Mouse (Mus musculus): ENCODE measurements around the gene Cmtr1. TPM values are rescaled to one million over a fixed set of nuclear protein-coding genes. Genes with fewer than 3 reads are reported as not detected.

Gene Cmtr1
- polyA plus RNA-seq, 1 experiment from 2014 or later: 126 TPM

DNA sequence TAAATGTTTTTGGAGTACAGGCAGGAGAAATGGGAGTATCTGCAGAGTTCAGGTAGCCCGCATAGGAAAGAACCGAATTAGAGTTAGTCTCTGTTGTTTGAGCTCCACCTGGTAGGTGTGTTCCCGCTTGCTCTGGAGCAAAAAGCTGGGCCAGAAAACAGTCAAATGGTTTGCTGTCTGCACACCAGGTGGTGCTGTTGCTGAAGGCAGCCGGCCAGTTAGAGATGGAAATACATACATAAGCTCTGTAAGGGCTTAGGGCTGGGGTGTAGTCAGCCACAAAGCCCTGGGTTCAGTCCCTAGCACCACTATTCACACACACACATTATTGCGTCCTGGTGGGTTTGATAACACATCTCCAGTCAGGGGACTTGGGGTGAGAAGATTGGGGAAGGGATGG is 24.3 kb upstream of the Cmtr1 start:
- no peaks in the 10 kb centered on the region for H3K4me1 ChIP-seq
- no peaks in the 10 kb centered on the region for H3K27me3 ChIP-seq (ENCODE audit: low read depth, poor library complexity, severe bottlenecking)
- peaks cover 99% of the 10 kb centered on the region for H3K36me3 ChIP-seq
- H3K4me3 ChIP-seq: no peak overlapping the region
- DNase-seq (ENCODE audit: low spot score): no peak
- no peaks in the 10 kb centered on the region for H3K9me3 ChIP-seq (replicated peaks)
- 77% methylated on average over 5 of the region's 5 CpGs for WGBS
- H3K27ac ChIP-seq (replicated peaks): no peak overlapping the region

DNA sequence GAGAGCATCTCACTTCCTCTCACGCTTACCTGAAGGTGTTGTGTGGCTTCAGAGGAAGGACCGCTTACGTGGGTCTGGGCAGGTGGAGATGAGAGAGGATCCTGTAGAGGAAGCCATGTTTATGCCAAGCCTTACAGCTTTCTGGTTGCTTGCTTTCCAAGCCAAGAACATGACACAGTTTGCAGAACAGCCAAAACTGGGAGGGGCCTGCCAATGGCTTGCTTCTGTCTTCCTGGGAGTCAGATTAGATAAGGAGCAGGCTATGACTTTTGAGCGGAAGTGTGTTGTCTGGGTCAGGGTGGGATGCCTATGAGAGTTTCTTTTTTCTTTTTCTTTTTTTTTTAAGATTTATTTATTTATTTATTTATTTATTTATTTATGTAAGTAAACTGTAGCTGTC is 23.0 kb upstream of the Cmtr1 start:
- 92% methylated on average over 4 of the region's 4 CpGs for WGBS
- Histone ChIP-seq H3K9me3 (replicated peaks) (no peaks in the 10 kb centered on the region), H3K4me3 (no peak overlapping the region), H3K27me3 (ENCODE audit: low read depth, poor library complexity, severe bottlenecking) (no peaks in the 10 kb centered on the region), H3K27ac (replicated peaks) (no peak overlapping the region), H3K4me1 (no peaks in the 10 kb centered on the region), H3K36me3 (peaks cover 99% of the 10 kb centered on the region)
- no peak for DNase-seq (ENCODE audit: low spot score)

DNA sequence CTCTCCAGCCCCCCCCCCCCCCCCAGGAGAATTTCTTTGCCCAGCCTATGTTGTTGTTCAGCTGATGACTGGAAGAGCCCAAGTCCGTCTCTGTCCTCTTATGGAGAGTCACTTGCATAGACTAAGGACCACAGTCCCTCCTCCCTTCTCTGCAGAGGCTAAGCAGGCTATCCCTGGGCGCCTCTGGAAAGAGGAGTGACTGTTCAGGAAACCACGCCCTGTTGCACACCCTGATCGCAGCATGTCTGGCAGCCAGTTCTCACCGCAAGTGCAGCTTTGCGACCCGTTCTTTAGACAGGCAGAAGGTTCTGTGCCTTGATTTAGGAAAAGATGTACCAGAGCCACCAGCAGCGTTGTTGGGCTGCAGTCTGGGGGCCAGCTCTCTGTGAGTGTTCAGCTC is 22.5 kb upstream of the Cmtr1 start:
- Histone ChIP-seq H3K36me3 (peaks cover 99% of the 10 kb centered on the region), H3K9me3 (replicated peaks) (no peaks in the 10 kb centered on the region), H3K27me3 (ENCODE audit: low read depth, poor library complexity, severe bottlenecking) (no peaks in the 10 kb centered on the region), H3K4me3 (no peak overlapping the region), H3K27ac (replicated peaks) (no peak overlapping the region), H3K4me1 (no peaks in the 10 kb centered on the region)
- no peak for DNase-seq (ENCODE audit: low spot score)
- WGBS: 87% methylated on average over 8 of the region's 8 CpGs

DNA sequence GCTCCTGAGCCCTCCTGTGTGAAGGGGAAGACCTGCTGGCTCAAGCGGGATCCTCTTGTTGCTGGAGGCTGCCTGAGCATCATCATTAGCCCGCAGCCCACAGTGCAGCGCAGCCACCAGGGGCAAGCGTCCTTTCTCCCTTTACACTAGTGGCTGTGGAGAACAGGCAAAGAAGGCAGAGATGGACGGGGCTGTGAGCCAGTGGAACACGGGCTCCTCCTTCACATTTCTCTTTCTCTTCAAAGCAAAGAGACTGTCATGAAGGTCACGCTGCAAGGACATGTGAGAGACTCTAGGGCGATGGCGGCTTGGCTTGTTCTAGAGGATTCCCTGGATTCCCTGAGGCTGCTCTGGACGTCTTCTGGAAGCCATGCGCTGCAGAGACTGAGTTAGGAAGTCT is 19.4 kb upstream of the Cmtr1 start:
- Histone ChIP-seq H3K36me3 (peaks cover 78% of the 10 kb centered on the region), H3K27me3 (ENCODE audit: low read depth, poor library complexity, severe bottlenecking) (no peaks in the 10 kb centered on the region), H3K27ac (replicated peaks) (no peak overlapping the region), H3K4me1 (0 out of 2 replicates have a peak, but pooled peaks cover 4% of the 10 kb centered on the region), H3K9me3 (replicated peaks) (no peaks in the 10 kb centered on the region), H3K4me3 (no peak overlapping the region)
- no peak for DNase-seq (ENCODE audit: low spot score)
- 95% methylated on average over 11 of the region's 11 CpGs for WGBS

DNA sequence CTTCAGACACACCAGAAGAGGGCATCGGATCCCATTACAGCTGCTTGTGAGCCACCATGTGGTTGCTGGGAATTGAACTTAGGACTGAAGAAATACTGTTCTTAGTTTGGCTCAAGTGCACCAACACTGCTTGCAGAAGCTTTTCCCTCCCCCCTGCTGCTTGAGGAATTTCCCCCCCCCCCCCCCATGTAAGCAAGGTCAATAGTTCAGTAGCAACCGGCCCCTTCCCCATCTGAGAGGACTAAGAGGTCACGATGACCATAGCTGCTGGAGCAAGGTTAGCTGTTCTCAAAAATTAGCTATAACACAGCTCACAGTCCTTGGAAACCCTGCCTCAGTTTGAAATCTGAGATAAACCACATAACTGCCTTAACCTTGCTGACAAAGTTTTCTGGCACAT is 18.2 kb upstream of the Cmtr1 start:
- Histone ChIP-seq H3K9me3 (replicated peaks) (no peaks in the 10 kb centered on the region), H3K27ac (replicated peaks) (no peak overlapping the region), H3K27me3 (ENCODE audit: low read depth, poor library complexity, severe bottlenecking) (no peaks in the 10 kb centered on the region), H3K4me3 (no peak overlapping the region), H3K36me3 (peaks cover 73% of the 10 kb centered on the region), H3K4me1 (0 out of 2 replicates have a peak, but pooled peaks cover 4% of the 10 kb centered on the region)
- WGBS: 66% methylated on average over 3 of the region's 3 CpGs
- no peak for DNase-seq (ENCODE audit: low spot score)

DNA sequence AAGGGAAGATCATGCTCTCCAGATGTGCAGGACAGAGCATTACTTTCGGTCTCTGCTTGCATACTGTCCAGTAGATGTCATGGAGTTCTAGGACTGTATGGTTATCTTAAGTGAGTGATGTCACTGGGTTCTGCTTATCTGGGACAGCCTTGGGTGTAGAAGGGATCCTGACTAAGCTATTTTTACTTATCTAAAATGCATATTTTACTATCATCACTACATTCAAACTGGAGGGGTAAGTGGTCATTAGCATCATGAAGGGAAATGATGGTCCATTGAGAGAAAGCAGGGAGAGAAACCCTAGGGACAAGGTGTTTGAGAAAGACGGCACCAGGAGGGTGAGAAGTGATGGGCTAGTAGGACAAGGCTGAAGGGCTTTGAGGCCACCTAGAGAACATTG is 2.1 kb upstream of the Cmtr1 start:
- H3K27me3 ChIP-seq (ENCODE audit: low read depth, poor library complexity, severe bottlenecking): no peaks in the 10 kb centered on the region
- peaks cover 11% of the 10 kb centered on the region for H3K4me1 ChIP-seq
- no peak overlapping the region for H3K4me3 ChIP-seq
- no peak for DNase-seq (ENCODE audit: low spot score)
- H3K36me3 ChIP-seq: peaks cover 6% of the 10 kb centered on the region
- no peak overlapping the region for H3K27ac ChIP-seq (replicated peaks)
- WGBS: 88% methylated on average over 2 of the region's 2 CpGs
- H3K9me3 ChIP-seq (replicated peaks): 0 out of 2 replicates have a peak, but pooled peaks cover 2% of the 10 kb centered on the region

DNA sequence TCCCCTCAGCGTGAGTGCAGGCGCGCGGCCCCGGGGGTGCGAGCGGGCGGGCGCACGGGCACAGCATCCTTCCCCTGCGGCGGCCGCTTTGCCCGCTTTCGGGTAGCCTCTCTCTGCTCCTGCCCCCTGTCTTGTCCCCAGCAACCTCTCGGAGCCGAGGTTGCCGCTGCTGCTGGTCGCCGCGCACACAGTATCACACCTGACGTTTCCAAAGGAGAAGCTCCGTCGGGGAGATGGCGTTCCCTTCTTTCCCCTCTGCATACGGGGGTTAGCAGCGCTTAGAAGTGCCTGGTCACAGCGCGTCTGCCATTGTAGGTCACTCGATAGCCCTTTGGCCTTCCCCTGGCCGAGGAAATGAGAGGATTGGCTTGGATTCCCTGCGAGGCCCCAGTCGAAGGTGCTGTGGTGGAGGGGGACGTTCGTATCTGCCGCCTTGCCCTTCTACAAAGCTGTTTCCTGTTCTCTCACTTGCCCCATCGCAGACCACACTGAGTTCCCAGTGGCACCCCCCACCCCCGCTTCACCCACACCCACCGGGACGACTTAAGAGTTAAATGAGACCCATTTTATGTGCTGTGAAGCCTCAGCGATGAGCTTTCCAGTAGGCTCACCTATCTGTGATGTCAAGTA is 482 bp downstream of the Cmtr1 start:
- under 1% methylated on average over 38 of the region's 41 CpGs for WGBS
- H3K27ac ChIP-seq (replicated peaks): peak overlapping the region; percentile 96
- peaks cover 11% of the 10 kb centered on the region for H3K4me1 ChIP-seq
- H3K4me3 ChIP-seq: peak overlapping the region; percentile 97
- DNase-seq (ENCODE audit: low spot score): no peak
- no peaks in the 10 kb centered on the region for H3K9me3 ChIP-seq (replicated peaks)
- no peaks in the 10 kb centered on the region for H3K27me3 ChIP-seq (ENCODE audit: low read depth, poor library complexity, severe bottlenecking)
- peaks cover 31% of the 10 kb centered on the region for H3K36me3 ChIP-seq

DNA sequence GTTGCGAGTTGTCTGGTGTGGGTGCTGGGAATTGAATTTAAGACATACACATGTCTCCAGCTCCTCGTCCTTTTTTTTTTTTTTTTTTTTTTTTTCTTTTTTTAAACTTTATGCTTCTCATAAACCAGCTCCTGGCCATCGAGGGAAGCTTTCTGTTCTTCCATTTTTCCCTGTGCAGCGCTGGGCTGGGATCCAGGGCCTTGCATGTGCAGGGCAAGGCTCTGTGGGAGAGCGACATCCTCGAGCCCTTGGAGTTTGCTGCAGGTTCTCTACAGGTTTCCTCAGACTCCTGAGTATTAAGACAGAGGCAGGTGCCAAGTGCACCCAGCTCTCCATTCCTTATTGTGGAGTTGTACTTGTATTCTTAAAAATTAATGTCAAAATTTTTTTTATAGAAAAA is 1.8 kb downstream of the Cmtr1 start:
- WGBS: 93% methylated on average over 6 of the region's 6 CpGs
- peaks cover 44% of the 10 kb centered on the region for H3K36me3 ChIP-seq
- DNase-seq (ENCODE audit: low spot score): no peak
- no peak overlapping the region for H3K4me3 ChIP-seq
- no peaks in the 10 kb centered on the region for H3K27me3 ChIP-seq (ENCODE audit: low read depth, poor library complexity, severe bottlenecking)
- H3K4me1 ChIP-seq: peaks cover 11% of the 10 kb centered on the region
- H3K9me3 ChIP-seq (replicated peaks): no peaks in the 10 kb centered on the region
- H3K27ac ChIP-seq (replicated peaks): no peak overlapping the region

DNA sequence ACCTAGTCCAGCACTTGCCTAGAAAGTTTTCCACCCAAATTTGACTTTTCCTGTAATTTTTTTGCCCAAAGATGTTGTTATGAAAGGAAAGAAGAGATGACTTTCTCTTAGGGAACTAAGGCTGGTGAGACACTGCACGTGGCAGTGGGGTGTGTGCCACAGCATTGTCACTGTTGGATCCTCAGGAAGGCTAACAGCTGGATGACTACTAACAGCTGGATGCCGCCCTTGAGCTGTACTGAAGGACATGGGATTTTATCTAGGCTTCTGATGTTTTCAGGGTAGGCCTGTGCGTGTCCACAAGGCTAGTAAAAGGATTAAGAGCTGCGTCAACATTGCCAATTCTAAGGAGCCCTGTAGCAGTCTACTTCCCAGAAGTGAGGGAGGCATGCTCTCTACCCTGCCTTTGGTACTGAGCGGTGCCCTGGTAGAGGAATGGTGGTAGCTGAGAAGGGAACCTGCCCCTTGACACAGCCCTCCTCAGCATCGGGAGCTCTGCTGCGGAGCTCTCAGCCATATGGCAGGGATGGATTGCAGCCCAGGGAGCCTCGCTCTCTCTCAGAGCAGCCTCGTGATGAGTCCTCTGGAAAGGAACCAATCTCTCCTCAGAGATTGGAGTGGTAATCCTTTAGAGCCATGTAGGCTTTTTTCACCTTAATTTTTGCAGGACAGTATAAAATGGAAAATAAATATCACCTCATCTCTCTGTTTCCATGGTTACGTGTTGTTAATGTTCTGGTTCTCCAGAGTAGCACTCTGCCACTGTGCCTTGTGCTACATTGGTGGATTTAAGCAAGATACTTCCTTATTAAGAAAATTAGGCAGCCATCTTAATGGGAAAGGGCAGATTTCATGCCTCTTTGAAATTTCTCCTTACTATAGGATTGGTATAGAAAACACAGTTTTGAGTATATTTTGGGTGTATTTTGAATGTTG is 7.9 kb downstream of the Cmtr1 start:
- H3K9me3 ChIP-seq (replicated peaks): no peaks in the 10 kb centered on the region
- H3K27me3 ChIP-seq (ENCODE audit: low read depth, poor library complexity, severe bottlenecking): no peaks in the 10 kb centered on the region
- H3K4me1 ChIP-seq: peaks cover 10% of the 10 kb centered on the region; the same call in 1 of the 2 replicates
- H3K27ac ChIP-seq (replicated peaks): no peak overlapping the region
- 80% methylated on average over 10 of the region's 10 CpGs for WGBS
- peaks cover 91% of the 10 kb centered on the region for H3K36me3 ChIP-seq
- H3K4me3 ChIP-seq: no peak overlapping the region
- DNase-seq (ENCODE audit: low spot score): no peak

DNA sequence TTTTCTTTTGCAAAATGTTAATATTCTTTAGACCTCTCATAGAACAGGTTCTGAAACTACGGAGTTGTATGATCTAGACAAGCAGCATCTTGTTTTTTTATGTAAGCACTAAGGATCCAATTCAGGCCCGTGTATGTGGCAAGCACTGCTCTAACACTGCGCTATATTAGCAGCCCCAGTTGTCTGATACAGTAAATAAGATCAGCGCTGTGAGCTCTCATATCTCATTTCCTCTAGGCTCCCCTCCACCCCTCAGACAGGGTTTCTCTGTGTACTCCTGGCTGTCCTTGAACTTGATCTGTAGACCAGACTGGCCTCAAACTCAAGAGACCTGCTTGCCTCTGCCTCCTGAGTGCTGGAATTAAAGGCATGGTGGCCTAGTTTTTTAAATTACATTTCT is 8.6 kb downstream of the Cmtr1 start:
- peaks cover 91% of the 10 kb centered on the region for H3K36me3 ChIP-seq

DNA sequence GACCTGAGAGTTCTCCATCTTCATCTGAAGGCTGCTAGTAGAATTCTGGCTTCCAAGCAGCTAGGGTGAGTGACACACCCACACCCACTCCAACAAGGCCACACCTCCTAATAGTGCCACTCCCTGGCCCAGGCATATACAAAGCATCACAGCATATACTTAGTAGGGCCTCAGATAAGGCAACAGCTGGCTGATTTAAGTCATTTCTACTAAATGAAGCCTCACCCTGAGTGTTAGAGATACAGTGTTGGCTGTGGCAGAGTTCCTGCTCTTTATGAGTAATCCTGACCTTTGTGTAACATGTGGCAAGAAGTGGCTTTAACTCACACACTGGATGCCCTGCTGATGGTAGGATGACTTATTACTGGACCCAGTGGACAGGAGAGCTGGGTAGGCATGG is 9.5 kb downstream of the Cmtr1 start:
- Histone ChIP-seq H3K4me1 (peaks cover 10% of the 10 kb centered on the region; the same call in 1 of the 2 replicates), H3K27ac (replicated peaks) (no peak overlapping the region), H3K27me3 (ENCODE audit: low read depth, poor library complexity, severe bottlenecking) (no peaks in the 10 kb centered on the region), H3K4me3 (no peak overlapping the region), H3K36me3 (peaks cover 91% of the 10 kb centered on the region), H3K9me3 (replicated peaks) (no peaks in the 10 kb centered on the region)
- DNase-seq (ENCODE audit: low spot score): no peak

More for the DNA sequence above, 8.6 kb downstream of the Cmtr1 start:
- Histone ChIP-seq H3K27me3 (ENCODE audit: low read depth, poor library complexity, severe bottlenecking) (no peaks in the 10 kb centered on the region), H3K4me3 (no peak overlapping the region), H3K27ac (replicated peaks) (no peak overlapping the region), H3K9me3 (replicated peaks) (no peaks in the 10 kb centered on the region), H3K4me1 (peaks cover 10% of the 10 kb centered on the region; the same call in 1 of the 2 replicates)
- 96% methylated on average over 4 of the region's 4 CpGs for WGBS
- DNase-seq (ENCODE audit: low spot score): no peak

DNA sequence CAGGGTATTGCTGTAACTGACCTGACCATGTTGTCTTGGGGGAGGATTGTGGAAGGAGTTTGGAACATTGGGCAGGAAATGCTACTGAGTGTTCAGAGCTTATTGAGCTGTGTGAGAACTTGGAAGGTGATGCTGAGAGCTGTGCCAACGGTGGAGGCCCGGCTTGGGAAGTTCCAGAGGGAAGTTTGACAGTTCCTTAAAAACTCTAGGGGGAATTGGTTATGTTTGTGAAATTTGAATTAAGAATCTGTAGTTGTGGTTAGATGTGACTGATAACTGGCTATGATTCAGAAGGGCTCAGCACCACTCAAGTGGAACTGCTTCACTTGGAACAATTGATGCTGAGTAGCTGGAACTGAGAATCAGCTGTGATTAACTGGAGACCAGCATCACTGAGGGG is 10.6 kb downstream of the Cmtr1 start:
- Histone ChIP-seq H3K4me1 (peaks cover 10% of the 10 kb centered on the region; the same call in 1 of the 2 replicates), H3K9me3 (replicated peaks) (no peaks in the 10 kb centered on the region), H3K27ac (replicated peaks) (no peak overlapping the region), H3K27me3 (ENCODE audit: low read depth, poor library complexity, severe bottlenecking) (no peaks in the 10 kb centered on the region), H3K36me3 (peaks cover 92% of the 10 kb centered on the region), H3K4me3 (no peak overlapping the region)
- DNase-seq (ENCODE audit: low spot score): no peak
- 96% methylated on average over 2 of the region's 2 CpGs for WGBS

DNA sequence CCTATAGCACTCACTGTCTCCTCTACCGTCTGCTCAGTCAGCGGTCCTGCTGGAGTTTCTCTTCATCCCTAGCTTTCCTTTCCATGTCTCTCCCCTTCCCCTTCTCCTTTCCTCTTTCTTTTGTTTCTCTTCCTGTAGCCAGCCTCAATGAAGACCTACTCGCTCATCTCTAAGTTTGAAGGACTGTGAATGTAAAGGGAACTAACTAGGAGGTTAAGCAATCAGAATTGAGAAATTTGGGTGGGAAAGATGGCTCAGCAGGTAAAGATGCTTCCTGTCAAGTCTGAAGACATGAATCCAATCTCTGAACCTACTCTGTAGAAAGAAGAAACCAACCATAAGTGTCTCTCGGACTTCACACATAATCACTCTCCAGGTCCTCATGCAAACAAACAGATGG is 12.9 kb downstream of the Cmtr1 start:
- Histone ChIP-seq H3K9me3 (replicated peaks) (no peaks in the 10 kb centered on the region), H3K27me3 (ENCODE audit: low read depth, poor library complexity, severe bottlenecking) (no peaks in the 10 kb centered on the region), H3K4me3 (no peak overlapping the region), H3K27ac (replicated peaks) (no peak overlapping the region), H3K4me1 (peaks cover 2% of the 10 kb centered on the region; the same call in 1 of the 2 replicates), H3K36me3 (peaks cover 93% of the 10 kb centered on the region)
- no peak for DNase-seq (ENCODE audit: low spot score)
- 93% methylated on average over 4 of the region's 4 CpGs for WGBS

Data from midbrain, embryonic 10.5 days (tissue).